Mouse (Mus musculus) small intestine, adult 2 months (tissue): ENCODE results near the gene Gfod1.

ENCODE experiments used
- CTCF ChIP-seq: fragments of 200-500 bp; IDR thresholded peaks from 2 replicates; pipeline ENCODE4 v1.5.1; 2012; ENCODE audit warnings: low read depth, mild to moderate bottlenecking, control low read depth, inconsistent platforms, low read length, moderate library complexity, mixed read lengths; ENCODE audit not compliant: insufficient replicate concordance, insufficient read length; ENCODE audit errors: extremely low read depth
- POLR2A ChIP-seq: fragments of 200-500 bp; IDR thresholded peaks from 2 replicates; pipeline ENCODE4 v1.6.1; 2012; ENCODE audit warnings: low read depth, mild to moderate bottlenecking, control low read depth, inconsistent platforms, low read length, moderate library complexity

DNA sequence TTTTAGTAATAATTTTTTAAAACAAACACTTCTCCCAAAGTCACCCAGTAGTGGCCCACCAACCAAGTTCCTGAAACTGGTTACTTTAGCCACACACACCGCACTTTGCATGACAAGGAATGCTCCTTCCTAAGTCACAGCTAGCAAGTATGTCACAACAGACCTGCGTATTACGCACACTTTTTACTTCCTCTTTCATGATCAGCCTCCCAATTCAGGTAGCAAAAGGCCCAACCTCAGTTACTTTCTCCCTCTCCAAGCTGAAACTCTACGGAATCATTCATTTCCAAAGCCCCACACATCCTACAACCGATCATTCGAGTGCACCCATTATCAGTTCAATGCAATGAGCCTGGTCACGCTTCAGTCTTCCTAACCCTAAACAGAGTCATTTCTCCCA, 8.3 kb downstream of the Gfod1 start:
- TF ChIP-seq CTCF (no peak), POLR2A (no peak)
